Mouse (Mus musculus): ENCODE data around the gene Abhd17a. TPM values are rescaled to one million over a fixed set of nuclear protein-coding genes. Genes with fewer than 3 reads are reported as not detected.

Abhd17a gene
- polyA plus RNA-seq, 1 experiment from 2014 or later = 105 TPM

GRCm38 (mm10) chr10:80553997-80554396 lies 36.1 kb downstream of the Abhd17a start:
- no peaks in the 10 kb centered on the region for H3K9me3 ChIP-seq (ENCODE audit: low read length)
- 86% methylated on average over 6 of the region's 6 CpGs for WGBS
- H3K27me3 ChIP-seq (replicated peaks; ENCODE audit: insufficient read depth, low read length) = no peaks in the 10 kb centered on the region
- ATAC-seq = no peak
- DNase-seq (ENCODE audit: low spot score) = no peak
- no peak overlapping the region for H3K4me3 ChIP-seq (ENCODE audit: low read depth, low read length)
- no peak for TF ChIP-seq EP300 (IDR thresholded peaks at IDR 0.05)
- no peak for TF ChIP-seq CTCF (IDR thresholded peaks at IDR 0.05)
- no peak overlapping the region for H3K9ac ChIP-seq (replicated peaks; ENCODE audit: low read depth)
- H3K36me3 ChIP-seq (ENCODE audit: insufficient read depth, low read length) = peaks cover 8% of the 10 kb centered on the region; the same call in 1 of the 2 replicates
- H3K4me2 ChIP-seq (replicated peaks; ENCODE audit: low read depth, low read length) = no peak overlapping the region
- no peak overlapping the region for H3K27ac ChIP-seq (ENCODE audit: low read length)
- peaks cover 11% of the 10 kb centered on the region; the same call in 1 of the 2 replicates for H3K4me1 ChIP-seq (ENCODE audit: insufficient read depth, low read depth, low read length)

GRCm38 (mm10) chr10:80553575-80553974 lies 36.6 kb downstream of the Abhd17a start:
- DNase-seq (ENCODE audit: low spot score) (no peak), ATAC-seq (no peak)
- H3K27me3 ChIP-seq (replicated peaks; ENCODE audit: insufficient read depth, low read length) = no peaks in the 10 kb centered on the region
- H3K4me2 ChIP-seq (replicated peaks; ENCODE audit: low read depth, low read length) = no peak overlapping the region
- no peak for TF ChIP-seq CTCF (IDR thresholded peaks at IDR 0.05)
- TF ChIP-seq EP300 (IDR thresholded peaks at IDR 0.05) = no peak
- H3K9me3 ChIP-seq (ENCODE audit: low read length) = no peaks in the 10 kb centered on the region
- H3K4me3 ChIP-seq (ENCODE audit: low read depth, low read length) = no peak overlapping the region
- H3K27ac ChIP-seq (ENCODE audit: low read length) = no peak overlapping the region
- H3K4me1 ChIP-seq (ENCODE audit: insufficient read depth, low read depth, low read length) = peaks cover 11% of the 10 kb centered on the region; the same call in 1 of the 2 replicates
- 83% methylated on average over 8 of the region's 8 CpGs for whole genome bisulfite sequencing
- peaks cover 8% of the 10 kb centered on the region; the same call in 1 of the 2 replicates for H3K36me3 ChIP-seq (ENCODE audit: insufficient read depth, low read length)
- H3K9ac ChIP-seq (replicated peaks; ENCODE audit: low read depth) = no peak overlapping the region

- no peaks in the 10 kb centered on the region for H3K4me1 ChIP-seq (ENCODE audit: insufficient read depth, low read depth, low read length)
- WGBS = 68% methylated on average over 9 of the region's 9 CpGs
- H3K36me3 ChIP-seq (ENCODE audit: insufficient read depth, low read length) = peaks cover 8% of the 10 kb centered on the region; the same call in 1 of the 2 replicates
- no peak for TF ChIP-seq EP300 (IDR thresholded peaks at IDR 0.05)
- TF ChIP-seq CTCF (IDR thresholded peaks at IDR 0.05) = no peak
- H3K9me3 ChIP-seq (ENCODE audit: low read length) = no peaks in the 10 kb centered on the region
- no peak for DNase-seq (ENCODE audit: low spot score)
- no peak for ATAC-seq
- no peak overlapping the region for H3K4me3 ChIP-seq (ENCODE audit: low read depth, low read length)
- H3K9ac ChIP-seq (replicated peaks; ENCODE audit: low read depth) = no peak overlapping the region
- H3K4me2 ChIP-seq (replicated peaks; ENCODE audit: low read depth, low read length) = no peak overlapping the region
- no peaks in the 10 kb centered on the region for H3K27me3 ChIP-seq (replicated peaks; ENCODE audit: insufficient read depth, low read length)
- H3K27ac ChIP-seq (ENCODE audit: low read length) = no peak overlapping the region
Measured at GRCm38 (mm10) chr10:80552364-80552763, 37.8 kb downstream of the Abhd17a start.

GRCm38 (mm10) chr10:80549279-80549678 lies 40.9 kb downstream of the Abhd17a start:
- TF ChIP-seq CTCF (IDR thresholded peaks at IDR 0.05) (no peak), EP300 (IDR thresholded peaks at IDR 0.05) (no peak)
- Histone ChIP-seq H3K4me2 (replicated peaks; ENCODE audit: low read depth, low read length) (no peak overlapping the region), H3K27me3 (replicated peaks; ENCODE audit: insufficient read depth, low read length) (no peaks in the 10 kb centered on the region), H3K36me3 (ENCODE audit: insufficient read depth, low read length) (peaks cover 31% of the 10 kb centered on the region; the same call in 1 of the 2 replicates), H3K9me3 (ENCODE audit: low read length) (no peaks in the 10 kb centered on the region), H3K27ac (ENCODE audit: low read length) (no peak overlapping the region), H3K9ac (replicated peaks; ENCODE audit: low read depth) (no peak overlapping the region), H3K4me1 (ENCODE audit: insufficient read depth, low read depth, low read length) (no peaks in the 10 kb centered on the region), H3K4me3 (ENCODE audit: low read depth, low read length) (no peak overlapping the region)
- no peak for ATAC-seq
- DNase-seq (ENCODE audit: low spot score) = no peak
- WGBS = 86% methylated on average over 18 of the region's 21 CpGs

GRCm38 (mm10) chr10:80548428-80549006 lies 41.6 kb downstream of the Abhd17a start:
- Histone ChIP-seq H3K4me2 (replicated peaks; ENCODE audit: low read depth, low read length) (no peak overlapping the region), H3K36me3 (ENCODE audit: insufficient read depth, low read length) (peaks cover 37% of the 10 kb centered on the region; the same call in 1 of the 2 replicates), H3K9ac (replicated peaks; ENCODE audit: low read depth) (no peak overlapping the region), H3K27ac (ENCODE audit: low read length) (no peak overlapping the region), H3K27me3 (replicated peaks; ENCODE audit: insufficient read depth, low read length) (no peaks in the 10 kb centered on the region), H3K9me3 (ENCODE audit: low read length) (no peaks in the 10 kb centered on the region), H3K4me1 (ENCODE audit: insufficient read depth, low read depth, low read length) (no peaks in the 10 kb centered on the region), H3K4me3 (ENCODE audit: low read depth, low read length) (no peak overlapping the region)
- WGBS = 75% methylated on average over 10 of the region's 10 CpGs
- ATAC-seq (peak; percentile 76), DNase-seq (ENCODE audit: low spot score) (peak; percentile 67)
- TF ChIP-seq EP300 (IDR thresholded peaks at IDR 0.05) (no peak), CTCF (IDR thresholded peaks at IDR 0.05) (peak; percentile 90)

GRCm38 (mm10) chr10:80547539-80547938 lies 42.6 kb downstream of the Abhd17a start:
- H3K36me3 ChIP-seq (ENCODE audit: insufficient read depth, low read length) = peaks cover 43% of the 10 kb centered on the region
- TF ChIP-seq CTCF (IDR thresholded peaks at IDR 0.05) (no peak), EP300 (IDR thresholded peaks at IDR 0.05) (no peak)
- WGBS = 88% methylated on average over 15 of the region's 15 CpGs

More at GRCm38 (mm10) chr10:80547539-80547938, 42.6 kb downstream of the Abhd17a start:
- no peak overlapping the region for H3K27ac ChIP-seq (ENCODE audit: low read length)
- no peaks in the 10 kb centered on the region for H3K4me1 ChIP-seq (ENCODE audit: insufficient read depth, low read depth, low read length)
- no peaks in the 10 kb centered on the region for H3K9me3 ChIP-seq (ENCODE audit: low read length)
- ATAC-seq = no peak
- no peaks in the 10 kb centered on the region for H3K27me3 ChIP-seq (replicated peaks; ENCODE audit: insufficient read depth, low read length)
- no peak for DNase-seq (ENCODE audit: low spot score)
- no peak overlapping the region for H3K4me2 ChIP-seq (replicated peaks; ENCODE audit: low read depth, low read length)
- H3K4me3 ChIP-seq (ENCODE audit: low read depth, low read length) = no peak overlapping the region
- no peak overlapping the region for H3K9ac ChIP-seq (replicated peaks; ENCODE audit: low read depth)
